Mouse (Mus musculus) limb, embryonic 14.5 days (tissue): ENCODE results near the gene Chit1. TPM values are rescaled to one million over a fixed set of nuclear protein-coding genes. Genes with fewer than 3 reads are reported as not detected.

Experiments
- ATAC-seq: fragments of 200-750 bp; cut with Nextera tagmentation; 2 replicates; pipeline ENCODE4 v1.8.0; 2017; ENCODE audit warnings: low read depth, moderate number of reproducible peaks, moderate TSS enrichment; ENCODE audit not compliant: low FRiP score
- DNase-seq: peaks from one replicate; pipeline ENCODE4 v3.0.0-alpha.2; 2015; ENCODE audit warnings: low spot score
- H3K27ac ChIP-seq: fragments of 300-500 bp; sonication (generic); replicated peaks from 2 replicates; pipeline ENCODE4 v1.5.1; 2014; ENCODE audit warnings: low read depth, mild to moderate bottlenecking, low read length, moderate library complexity, mixed read lengths
- H3K27me3 ChIP-seq: fragments of 300-500 bp; sonication (generic); 2 replicates; pipeline ENCODE4 v1.6.1; 2014; ENCODE audit warnings: low read length, mixed read lengths; ENCODE audit not compliant: control insufficient read depth, insufficient read depth
- H3K36me3 ChIP-seq: fragments of 300-500 bp; sonication (generic); 2 replicates; pipeline ENCODE4 v1.6.1; 2014; ENCODE audit warnings: mild to moderate bottlenecking, low read length, moderate library complexity, mixed read lengths; ENCODE audit not compliant: control insufficient read depth, insufficient read depth
- H3K4me1 ChIP-seq: fragments of 300-500 bp; sonication (generic); 2 replicates; pipeline ENCODE4 v1.6.1; 2014; ENCODE audit warnings: antibody characterized with exemption, low read length, mixed read lengths; ENCODE audit not compliant: control insufficient read depth, insufficient read depth
- H3K4me2 ChIP-seq: fragments of 300-500 bp; sonication (generic); replicated peaks from 2 replicates; pipeline ENCODE4 v1.6.1; 2014; ENCODE audit warnings: low read depth, mild to moderate bottlenecking, low read length, moderate library complexity; ENCODE audit not compliant: severe bottlenecking
- H3K4me3 ChIP-seq: fragments of 300-500 bp; sonication (generic); replicated peaks from 2 replicates; pipeline ENCODE4 v1.5.1; 2014; ENCODE audit warnings: low read length
- H3K9ac ChIP-seq: fragments of 300-500 bp; sonication (generic); 2 replicates; pipeline ENCODE4 v1.6.1; 2014; ENCODE audit warnings: mild to moderate bottlenecking, low read depth, low read length, moderate library complexity; ENCODE audit not compliant: severe bottlenecking
- H3K9me3 ChIP-seq: fragments of 300-500 bp; sonication (generic); 2 replicates; pipeline ENCODE4 v1.6.1; 2016; ENCODE audit warnings: low read length; ENCODE audit not compliant: control insufficient read depth
- POLR2A ChIP-seq: fragments of 200-500 bp; IDR thresholded peaks from 2 replicates; pipeline ENCODE4 v1.8.0; 2012; ENCODE audit warnings: inconsistent platforms, mild to moderate bottlenecking, moderate library complexity, borderline replicate concordance; ENCODE audit not compliant: insufficient read depth, insufficient read length; ENCODE audit errors: extremely low read depth
- WGBS: fragments of 180-500 bp; shearing (Covaris S2); extraction: QIAGEN DNeasy Blood & Tissue Kit; methylation state at CpG from one replicate; pipeline ENCODE4 v1.1.7; 2014; 5-methylcytosine and 5-hydroxymethylcytosine counted together
- polyA plus RNA-seq, 2 experiments: library from polyadenylated mRNA; depleted of rRNA in 1 of 2; stranded (reverse) in 1 of 2; unstranded in 1 of 2; fragments of >200 nt; fragmentation: Nextera tagmentation in 1 of 2; extraction: Ambion mirVana in 1 of 2; gene quantifications; 2 replicates each; pipeline versions ENCODE4 v1.2.1 to v1.2.3; 2012 to 2014

Chit1 gene
- polyA plus RNA-seq, 2 experiments, result 0.18 to 0.33 TPM

- TF ChIP-seq POLR2A, result no peak
- H3K4me1 ChIP-seq, result peaks cover 23% of the 10 kb centered on the region
- ATAC-seq (no peak), DNase-seq (no peak)
- H3K27ac ChIP-seq, result no peak overlapping the region
- no peaks in the 10 kb centered on the region for H3K9me3 ChIP-seq
- no peak overlapping the region for H3K4me2 ChIP-seq
- WGBS, result 90% methylated on average over 3 of the region's 3 CpGs
- H3K9ac ChIP-seq, result no peak overlapping the region
- H3K36me3 ChIP-seq, result no peaks in the 10 kb centered on the region
- H3K27me3 ChIP-seq, result no peaks in the 10 kb centered on the region
- H3K4me3 ChIP-seq, result no peak overlapping the region
Measured at GRCm38 (mm10) chr1:134084128-134084527, 26.9 kb upstream of the Chit1 start.

- Histone ChIP-seq H3K27me3 (no peaks in the 10 kb centered on the region), H3K4me3 (no peak overlapping the region), H3K27ac (no peak overlapping the region), H3K4me2 (no peak overlapping the region), H3K9ac (no peak overlapping the region), H3K36me3 (no peaks in the 10 kb centered on the region), H3K4me1 (peaks cover 21% of the 10 kb centered on the region), H3K9me3 (no peaks in the 10 kb centered on the region)
- no peak for TF ChIP-seq POLR2A
- ATAC-seq, result no peak
- WGBS, result 31% methylated on average over 3 of the region's 3 CpGs
- no peak for DNase-seq
Measured at GRCm38 (mm10) chr1:134086017-134086416, 25.0 kb upstream of the Chit1 start.

DNA sequence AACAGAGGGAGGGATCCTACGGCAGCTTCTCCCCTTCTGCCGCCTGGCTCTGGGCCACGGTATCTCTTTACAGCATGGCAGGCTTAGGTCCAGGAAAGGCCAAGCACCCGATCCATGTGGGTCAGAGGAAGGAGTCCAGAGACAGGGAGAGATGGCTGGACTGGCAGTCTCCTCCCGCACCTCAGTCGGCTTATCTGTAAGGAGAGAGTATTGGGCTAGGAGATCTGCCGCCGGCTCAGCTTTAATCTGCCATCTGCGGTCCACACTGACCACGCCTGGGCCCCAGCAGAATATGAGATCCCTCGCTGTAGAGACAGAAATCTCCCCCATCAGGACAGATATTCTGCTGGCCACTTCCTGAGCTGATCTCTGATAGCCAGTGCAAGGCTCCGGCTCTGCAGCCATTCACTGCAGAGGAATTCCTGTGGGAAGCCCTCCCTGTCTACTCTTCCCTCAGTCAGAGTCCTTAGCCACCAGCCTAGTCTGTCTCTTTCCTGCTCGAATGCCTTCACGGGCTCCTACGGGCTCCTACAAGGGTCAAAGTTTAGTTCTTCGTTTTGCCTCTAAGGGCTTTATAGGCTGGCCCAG, 24.1 kb upstream of the Chit1 start:
- Histone ChIP-seq H3K4me3 (no peak overlapping the region), H3K9ac (no peak overlapping the region), H3K36me3 (no peaks in the 10 kb centered on the region), H3K4me1 (peaks cover 21% of the 10 kb centered on the region), H3K27me3 (no peaks in the 10 kb centered on the region), H3K4me2 (no peak overlapping the region), H3K9me3 (no peaks in the 10 kb centered on the region), H3K27ac (no peak overlapping the region)
- ATAC-seq, result no peak
- no peak for TF ChIP-seq POLR2A
- WGBS, result 54% methylated on average over 16 of the region's 16 CpGs
- no peak for DNase-seq

GRCm38 (mm10) chr1:134089074-134089473, 22.0 kb upstream of the Chit1 start:
- Histone ChIP-seq H3K4me2 (no peak overlapping the region), H3K9ac (no peak overlapping the region), H3K4me1 (peaks cover 25% of the 10 kb centered on the region), H3K27ac (no peak overlapping the region), H3K4me3 (no peak overlapping the region), H3K36me3 (no peaks in the 10 kb centered on the region), H3K9me3 (no peaks in the 10 kb centered on the region), H3K27me3 (no peaks in the 10 kb centered on the region)
- no peak for TF ChIP-seq POLR2A
- 88% methylated on average over 7 of the region's 7 CpGs for WGBS
- ATAC-seq, result no peak
- DNase-seq, result no peak

GRCm38 (mm10) chr1:134091851-134092250, 19.2 kb upstream of the Chit1 start:
- ATAC-seq, result no peak
- Histone ChIP-seq H3K4me1 (peaks cover 30% of the 10 kb centered on the region), H3K27me3 (no peaks in the 10 kb centered on the region), H3K9me3 (no peaks in the 10 kb centered on the region), H3K4me3 (no peak overlapping the region), H3K27ac (no peak overlapping the region), H3K9ac (no peak overlapping the region), H3K4me2 (no peak overlapping the region), H3K36me3 (no peaks in the 10 kb centered on the region)
- 70% methylated on average over 3 of the region's 3 CpGs for WGBS
- TF ChIP-seq POLR2A, result no peak
- DNase-seq, result no peak
